Mouse (Mus musculus): Measurements from ENCODE around the gene Calm1.

GRCm38 (mm10) chr12:100159261-100159975, 39.8 kb upstream of the Calm1 start, which contains the start of gene Nrde2:
- TF ChIP-seq EP300 (optimal IDR thresholded peaks at IDR 0.05) = peak; percentile 91
- no peak; the same call in 1 of the 2 replicates for TF ChIP-seq CTCF (IDR thresholded peaks at IDR 0.05; ENCODE audit: low read depth)
